Mouse (Mus musculus) lung, embryonic 14.5 days (tissue): ENCODE results near the gene Ext2. TPM values are rescaled to one million over a fixed set of nuclear protein-coding genes. Genes with fewer than 3 reads are reported as not detected.

Experiments used
- ATAC-seq: fragments of 200-750 bp; cut with Nextera tagmentation; 2 replicates; pipeline ENCODE4 v1.8.0; 2017; ENCODE audit warnings: mild to moderate bottlenecking, moderate TSS enrichment, moderate library complexity; ENCODE audit not compliant: insufficient read depth
- DNase-seq: peaks from one replicate; pipeline ENCODE4 v3.0.0-alpha.2; 2015
- H3K27ac ChIP-seq: fragments of 300-500 bp; sonication (generic); 2 replicates; pipeline ENCODE4 v1.5.1; 2014; ENCODE audit warnings: low read depth, mild to moderate bottlenecking, moderate library complexity
- H3K27me3 ChIP-seq: fragments of 300-500 bp; sonication (generic); 2 replicates; pipeline ENCODE4 v1.6.1; 2014; ENCODE audit warnings: low read length, control low read depth; ENCODE audit not compliant: insufficient read depth
- H3K36me3 ChIP-seq: fragments of 300-500 bp; sonication (generic); 2 replicates; pipeline ENCODE4 v1.6.1; 2014; ENCODE audit warnings: control low read depth; ENCODE audit not compliant: insufficient read depth
- H3K4me1 ChIP-seq: fragments of 300-500 bp; sonication (generic); 2 replicates; pipeline ENCODE4 v1.6.1; 2014; ENCODE audit warnings: antibody characterized with exemption, control low read depth; ENCODE audit not compliant: insufficient read depth
- H3K4me2 ChIP-seq: fragments of 300-500 bp; sonication (generic); 2 replicates; pipeline ENCODE4 v1.6.1; 2014; ENCODE audit warnings: mild to moderate bottlenecking
- H3K4me3 ChIP-seq: fragments of 300-500 bp; sonication (generic); 2 replicates; pipeline ENCODE4 v1.5.1; 2014; ENCODE audit warnings: low read depth, low read length
- H3K9ac ChIP-seq: fragments of 300-500 bp; sonication (generic); 2 replicates; pipeline ENCODE4 v1.6.1; 2014
- H3K9me3 ChIP-seq: fragments of 300-500 bp; sonication (generic); 2 replicates; pipeline ENCODE4 v1.6.1; 2016; ENCODE audit warnings: low read depth, low read length, control low read depth
- CTCF ChIP-seq: IDR thresholded peaks from 2 replicates; pipeline ENCODE4 v1.5.1; 2016; ENCODE audit warnings: antibody characterized with exemption, low read depth
- WGBS: fragments of 180-500 bp; shearing (Covaris S2); extraction: QIAGEN DNeasy Blood & Tissue Kit; methylation state at CpG from one replicate; pipeline ENCODE4 v1.1.7; 2014; 5-methylcytosine and 5-hydroxymethylcytosine counted together
- polyA plus RNA-seq: library from polyadenylated mRNA; unstranded; fragments of >200 nt; fragmentation: Nextera tagmentation; extraction: Ambion mirVana; gene quantifications from 2 replicates; pipeline ENCODE4 v1.2.1, GENCODE M21; 2014

The Ext2 gene
- polyA plus RNA-seq, 1 experiment from 2014 or later = 138 TPM

DNA sequence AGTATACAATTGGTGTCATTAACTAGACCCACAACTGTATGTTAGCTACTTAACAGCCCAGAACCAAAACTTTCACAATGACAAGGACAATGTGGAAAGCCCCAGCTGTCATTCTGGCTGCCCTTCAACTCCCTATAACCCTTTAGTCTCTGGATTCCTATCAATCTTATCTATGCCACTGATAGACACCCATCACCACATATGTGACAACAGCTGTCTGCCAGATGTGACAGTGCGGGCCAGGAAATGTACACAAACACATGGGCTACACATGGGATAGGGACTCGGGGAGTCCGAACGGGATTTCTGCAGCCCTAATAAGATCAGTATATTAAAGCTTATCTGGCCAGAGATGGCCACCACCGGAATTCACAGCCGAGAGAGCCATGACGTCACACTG, 80.7 kb downstream of the Ext2 start:
- Histone ChIP-seq H3K36me3 (peaks cover 5% of the 10 kb centered on the region; the same call in 1 of the 2 replicates), H3K4me1 (peaks cover 23% of the 10 kb centered on the region; the same call in 1 of the 2 replicates), H3K4me3 (no peak overlapping the region), H3K27ac (no peak overlapping the region), H3K4me2 (no peak overlapping the region), H3K9ac (no peak overlapping the region), H3K9me3 (no peaks in the 10 kb centered on the region), H3K27me3 (no peaks in the 10 kb centered on the region)
- no peak for TF ChIP-seq CTCF
- ATAC-seq (peak; percentile 71), DNase-seq (peak; percentile 70)
- 35% methylated on average over 7 of the region's 7 CpGs for WGBS

DNA sequence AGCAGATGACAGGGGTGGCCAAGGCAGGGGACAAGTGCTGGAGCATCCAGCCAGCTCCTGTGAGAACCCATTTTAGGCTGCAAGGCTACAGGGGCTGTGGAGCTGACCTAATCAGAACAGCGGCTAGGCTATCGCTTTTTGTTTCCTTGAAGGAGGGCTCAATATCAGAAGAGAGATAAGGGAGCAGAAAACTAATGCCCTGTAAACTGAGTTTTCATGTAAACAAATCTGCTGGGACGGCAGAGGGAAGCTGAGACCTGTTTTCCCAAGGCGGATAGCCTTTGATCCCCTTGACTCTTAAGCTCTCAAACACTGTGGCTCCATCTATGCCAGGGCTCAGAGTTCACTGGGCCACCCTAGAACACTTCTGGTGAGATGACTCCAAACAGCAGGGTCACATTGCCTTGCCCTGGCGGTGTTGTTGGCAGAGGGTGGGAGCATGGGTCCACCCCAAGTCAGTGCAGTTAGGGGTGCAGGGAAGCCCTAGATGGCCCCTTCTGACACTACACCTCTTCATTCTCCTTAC, 83.3 kb downstream of the Ext2 start:
- TF ChIP-seq CTCF = no peak

DNA sequence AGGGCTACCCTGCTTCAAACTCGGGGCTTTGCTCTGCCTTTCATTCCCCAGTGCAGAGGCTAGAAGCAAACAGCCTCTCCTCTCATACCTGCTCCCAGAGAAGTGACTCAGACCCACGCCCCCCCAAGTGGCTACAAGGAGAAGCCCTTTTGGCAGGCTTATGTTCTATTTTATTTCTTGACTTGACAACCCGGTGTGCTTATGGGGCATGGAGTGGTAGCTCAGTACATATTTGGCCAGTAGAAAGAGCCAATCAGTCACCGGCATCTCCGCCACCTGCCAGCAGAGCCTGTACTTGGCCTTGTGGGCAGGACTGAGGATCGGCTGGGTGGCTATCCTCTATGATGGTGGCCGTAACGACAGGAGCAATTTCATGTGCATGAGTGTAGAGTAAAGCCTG, 85.2 kb downstream of the Ext2 start:
- no peak overlapping the region for H3K9ac ChIP-seq
- 62% methylated on average over 8 of the region's 8 CpGs for WGBS
- H3K27me3 ChIP-seq = no peaks in the 10 kb centered on the region
- ATAC-seq = peak; percentile 47; the same call in 1 of the 2 replicates
- H3K4me1 ChIP-seq = peaks cover 10% of the 10 kb centered on the region; the same call in 1 of the 2 replicates
- no peak overlapping the region for H3K4me3 ChIP-seq
- H3K27ac ChIP-seq = no peak overlapping the region
- no peak for DNase-seq
- H3K9me3 ChIP-seq = no peaks in the 10 kb centered on the region
- H3K36me3 ChIP-seq = peaks cover 16% of the 10 kb centered on the region; the same call in 1 of the 2 replicates
- TF ChIP-seq CTCF = no peak
- H3K4me2 ChIP-seq = no peak overlapping the region

More for the DNA sequence above, 83.3 kb downstream of the Ext2 start:
- H3K36me3 ChIP-seq = peaks cover 8% of the 10 kb centered on the region; the same call in 1 of the 2 replicates
- ATAC-seq (no peak), DNase-seq (no peak)
- no peak overlapping the region for H3K9ac ChIP-seq
- no peaks in the 10 kb centered on the region for H3K9me3 ChIP-seq
- H3K4me1 ChIP-seq = peaks cover 11% of the 10 kb centered on the region; the same call in 1 of the 2 replicates
- H3K4me2 ChIP-seq = no peak overlapping the region
- H3K27me3 ChIP-seq = no peaks in the 10 kb centered on the region
- no peak overlapping the region for H3K27ac ChIP-seq
- WGBS = 27% methylated on average over 5 of the region's 5 CpGs
- H3K4me3 ChIP-seq = no peak overlapping the region

DNA sequence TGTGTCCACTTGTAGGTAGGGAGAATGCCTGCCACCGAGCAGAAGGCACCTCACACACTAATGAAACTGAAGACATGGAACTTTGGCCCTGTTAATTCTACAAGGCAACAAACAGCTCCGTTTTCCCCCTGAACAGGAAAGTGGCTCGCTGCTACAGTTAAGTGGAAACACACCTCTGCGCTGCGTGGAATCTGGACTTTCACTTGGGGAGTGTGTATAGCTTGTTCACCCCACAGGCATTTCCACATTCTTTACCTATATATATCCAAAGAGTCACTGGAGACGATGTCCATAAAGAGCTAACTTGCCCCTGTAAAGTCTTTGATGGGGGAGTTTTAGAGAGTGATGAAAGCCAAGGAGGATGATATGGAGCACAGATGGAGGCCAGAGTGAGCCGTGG, 89.7 kb downstream of the Ext2 start:
- DNase-seq (no peak), ATAC-seq (no peak)
- no peak overlapping the region for H3K4me3 ChIP-seq

DNA sequence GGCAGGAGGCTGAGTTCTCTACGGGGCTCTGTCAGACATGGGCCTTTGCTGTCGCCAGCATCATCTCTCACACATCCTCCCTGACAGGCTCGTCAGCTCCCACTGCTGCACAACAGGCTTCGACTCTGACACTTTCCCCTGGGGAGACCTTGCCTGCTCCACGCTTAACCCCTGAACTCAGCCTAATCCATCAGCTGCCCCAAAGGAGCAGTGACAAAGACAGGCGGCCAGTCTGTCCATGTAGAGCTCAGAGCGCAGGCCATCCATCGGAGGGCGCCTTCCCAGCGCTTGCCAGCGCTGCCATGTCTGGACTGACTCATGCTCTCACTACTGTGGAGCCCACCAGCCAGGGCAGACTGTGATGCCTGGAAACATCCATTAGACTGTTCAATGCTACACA, 92.8 kb downstream of the Ext2 start:
- Histone ChIP-seq H3K27me3 (no peaks in the 10 kb centered on the region), H3K9me3 (no peaks in the 10 kb centered on the region), H3K27ac (no peak overlapping the region), H3K4me3 (no peak overlapping the region), H3K4me1 (no peaks in the 10 kb centered on the region; the same call in 1 of the 2 replicates), H3K9ac (no peak overlapping the region), H3K36me3 (0 out of 2 replicates have a peak, but pooled peaks cover 14% of the 10 kb centered on the region), H3K4me2 (no peak overlapping the region)
- 0 out of 2 replicates have a peak, but pooled peaks have one; percentile 4 for TF ChIP-seq CTCF
- ATAC-seq (no peak), DNase-seq (no peak)
- 38% methylated on average over 11 of the region's 11 CpGs for WGBS

More for the DNA sequence above, 89.7 kb downstream of the Ext2 start:
- no peak overlapping the region for H3K27ac ChIP-seq
- no peak overlapping the region for H3K4me2 ChIP-seq
- H3K9me3 ChIP-seq = no peaks in the 10 kb centered on the region
- H3K36me3 ChIP-seq = 0 out of 2 replicates have a peak, but pooled peaks cover 17% of the 10 kb centered on the region
- H3K4me1 ChIP-seq = no peaks in the 10 kb centered on the region; the same call in 1 of the 2 replicates
- 68% methylated on average over 7 of the region's 7 CpGs for WGBS
- no peaks in the 10 kb centered on the region for H3K27me3 ChIP-seq
- no peak overlapping the region for H3K9ac ChIP-seq
- no peak for TF ChIP-seq CTCF

DNA sequence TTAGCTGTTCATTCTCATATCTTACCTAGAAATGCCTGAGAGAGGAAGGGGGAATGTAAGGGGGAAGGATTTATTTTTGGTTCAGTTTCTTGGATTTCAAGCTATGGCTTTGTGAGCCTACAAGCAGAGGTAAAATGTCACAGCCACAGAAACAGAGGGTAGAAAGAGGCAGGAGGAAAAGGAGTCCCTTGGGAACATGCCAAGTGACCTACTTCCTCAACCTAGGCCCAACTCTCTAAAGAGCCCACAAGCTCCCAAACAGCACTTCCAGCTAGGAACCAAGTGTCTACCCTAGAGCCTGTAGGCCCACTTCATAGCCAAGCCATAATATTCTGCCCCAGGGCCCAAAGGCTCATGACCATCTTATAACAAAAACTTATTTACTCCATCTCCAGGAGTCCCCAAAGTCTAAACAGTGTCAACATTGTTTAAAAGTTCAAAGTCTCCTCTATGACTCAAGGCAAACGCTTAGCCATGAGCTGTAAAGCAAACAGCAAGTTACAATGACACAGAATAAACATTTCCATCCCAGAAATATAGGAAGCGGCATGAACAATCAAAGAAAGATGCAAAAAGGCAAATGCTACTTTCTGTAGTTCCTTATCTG, 99.1 kb downstream of the Ext2 start:
- ATAC-seq = no peak
- 69% methylated on average over 2 of the region's 2 CpGs for WGBS
- Histone ChIP-seq H3K4me1 (peaks cover 8% of the 10 kb centered on the region; the same call in 1 of the 2 replicates), H3K36me3 (no peaks in the 10 kb centered on the region; the same call in 1 of the 2 replicates), H3K27me3 (no peaks in the 10 kb centered on the region), H3K4me2 (no peak overlapping the region), H3K9ac (no peak overlapping the region), H3K9me3 (no peaks in the 10 kb centered on the region), H3K27ac (no peak overlapping the region), H3K4me3 (no peak overlapping the region)
- no peak for TF ChIP-seq CTCF
- no peak for DNase-seq

DNA sequence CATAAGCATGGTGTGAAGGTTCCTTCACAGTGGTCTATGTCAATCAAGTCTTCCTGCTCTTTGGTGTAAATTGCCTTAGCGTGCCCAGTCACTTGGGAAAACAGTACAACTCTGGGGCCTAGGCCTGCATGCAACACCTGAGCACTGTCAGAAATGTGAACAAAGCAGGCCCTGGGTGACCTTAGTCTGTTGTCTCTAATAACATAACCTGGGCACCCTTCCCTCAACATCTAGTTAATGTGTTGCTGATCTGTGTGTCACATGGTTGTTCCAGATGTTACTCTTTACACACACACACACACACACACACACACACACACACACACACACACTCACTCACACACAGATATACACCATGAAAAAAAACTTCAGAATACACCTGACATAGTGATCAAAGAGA, 101.4 kb downstream of the Ext2 start:
- TF ChIP-seq CTCF = no peak
- Histone ChIP-seq H3K27ac (no peak overlapping the region), H3K27me3 (no peaks in the 10 kb centered on the region), H3K36me3 (no peaks in the 10 kb centered on the region; the same call in 1 of the 2 replicates), H3K9me3 (no peaks in the 10 kb centered on the region), H3K4me3 (no peak overlapping the region), H3K4me2 (no peak overlapping the region), H3K4me1 (peaks cover 8% of the 10 kb centered on the region; the same call in 1 of the 2 replicates), H3K9ac (no peak overlapping the region)
- ATAC-seq = no peak
- DNase-seq = no peak
- 70% methylated on average over 1 of the region's 1 CpGs for WGBS
